Mouse (Mus musculus) heart, postnatal 14 days (tissue): ENCODE measurements around the gene Casp12. TPM values are rescaled to one million over a fixed set of nuclear protein-coding genes. Genes with fewer than 3 reads are reported as not detected.
"Not testable (repeated sequence)": the region's sequence is repeated elsewhere in the genome, so short reads cannot be mapped to it uniquely, and the experiment has no call there.

Experiments
- DNase-seq, 2 experiments: peaks; one replicate each; pipeline ENCODE4 v3.0.0; 2021 to 2022
- intact Hi-C: fragments of 180-260 bp; cut with DNase I; formaldehyde crosslinking; loops from one replicate; pipeline ENCODE4 v1.15.1; 2025
- long read RNA-seq, 2 experiments: library from polyadenylated mRNA; stranded (forward); transcript quantifications; one replicate each; pipeline ENCODE4 v2.0.0; 2021
- total RNA-seq, 2 experiments: library from RNA; stranded (reverse); gene quantifications; 2 replicates each; pipeline ENCODE4 v1.2.3; 2021

Casp12 gene
- total RNA-seq = 1 to 10 TPM; 5.6 to 7.0 TPM
- long read RNA-seq, experiment 1, partial matches to known transcripts = 0 of 5 reads
- long read RNA-seq, experiment 1, other reads (novel, unspliced or antisense) = 3 of 5 reads
- long read RNA-seq, experiment 2, transcript Casp12-201 (11 exons, 2,649 nt) = major isoform, 5 of 5 reads
- long read RNA-seq, experiment 2, partial matches to known transcripts = 0 of 5 reads
- long read RNA-seq, experiment 2, other reads (novel, unspliced or antisense) = 0 of 5 reads

- peak; percentile 24 to 37 for DNase-seq
- intact Hi-C loops = no loop called here
Observed at GRCm38 (mm10) chr9:5345291-5345898, at the start of gene Casp12. Casp12 (plus strand) TSS chr9:5345430.

DNA sequence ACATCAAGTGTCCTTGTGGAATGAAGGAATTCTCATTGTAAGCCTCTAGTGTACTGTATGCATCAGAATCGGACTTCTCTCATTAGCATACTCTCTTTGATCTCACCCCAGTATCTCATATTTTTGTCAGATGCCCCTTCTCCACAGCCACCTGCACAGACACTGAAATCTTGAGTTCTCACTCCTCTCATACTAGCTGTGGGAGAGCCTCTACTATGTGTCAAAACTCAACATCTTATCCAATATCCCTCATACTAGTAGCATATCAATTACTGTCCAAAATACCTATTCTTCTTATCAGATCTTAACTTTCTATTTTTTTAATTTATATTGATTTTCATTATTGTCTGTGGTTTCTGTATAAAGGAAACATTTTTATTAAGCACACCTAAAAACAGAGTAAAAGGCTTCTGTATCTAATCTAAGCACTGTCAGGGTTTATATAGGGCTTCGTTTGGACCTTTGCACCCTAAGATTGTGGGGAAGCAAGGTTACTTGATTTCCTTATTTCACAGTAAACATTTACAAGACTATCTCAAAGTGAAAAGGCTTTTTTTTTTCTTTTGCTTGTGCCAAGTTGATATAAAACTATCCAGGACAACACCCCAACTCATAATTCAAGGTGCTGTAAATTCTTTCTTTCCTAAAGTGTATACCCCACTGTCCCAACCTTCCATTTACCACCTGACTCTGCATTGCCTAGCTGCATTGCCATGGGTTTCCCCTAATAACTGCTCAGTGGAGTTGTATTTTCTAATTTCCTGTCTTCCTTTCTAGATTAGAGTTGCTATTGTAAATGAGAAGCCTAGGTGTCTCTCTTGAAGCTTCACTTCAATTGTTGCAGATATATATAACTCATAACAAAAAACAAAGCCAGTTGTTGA, 48.6 kb upstream of the Casp12 start:
- DNase-seq = no peak
- intact Hi-C loops = no loop called here

DNA sequence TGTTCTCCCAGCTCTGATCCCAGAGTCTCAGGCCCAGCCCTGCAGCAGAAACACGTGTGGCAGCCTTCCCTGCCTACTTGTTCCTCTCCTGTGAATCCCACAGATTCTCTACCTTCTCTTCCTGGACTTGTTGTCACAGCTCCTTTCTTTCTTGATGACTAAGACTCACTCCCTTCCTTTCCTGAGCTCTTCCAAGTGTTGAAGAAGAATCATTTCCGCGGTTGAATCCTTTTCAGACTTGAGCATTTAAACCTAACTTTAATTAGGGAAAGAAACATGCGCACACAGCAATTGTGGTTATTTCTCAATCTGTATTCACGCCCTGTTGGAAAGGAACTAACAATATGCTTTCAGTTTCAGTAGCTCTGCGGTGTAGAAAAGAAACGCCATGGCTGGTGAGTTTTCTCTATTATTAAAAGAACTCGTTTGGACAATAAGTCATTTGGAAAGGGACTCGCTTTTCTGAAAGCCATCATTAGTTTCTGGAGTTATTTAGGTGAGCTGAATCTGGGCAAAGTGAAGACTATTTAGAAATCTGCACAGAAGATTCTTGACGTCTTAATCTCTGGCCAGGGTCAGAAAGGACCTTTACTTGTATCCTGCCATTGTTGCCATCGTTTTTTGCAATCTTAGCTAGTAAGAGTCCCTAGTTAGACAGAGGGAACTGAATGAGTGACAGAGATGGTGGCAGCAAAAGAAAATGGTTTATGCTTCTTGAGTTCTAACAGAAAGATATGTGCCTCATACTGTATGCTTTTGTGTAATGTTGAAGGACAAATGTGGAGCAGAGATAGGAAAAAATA, 46.7 kb upstream of the Casp12 start, which contains the start of gene Casp1:
TSS of gene Casp1 (plus strand) at position 189 of the 803 bp plus-strand sequence.
- DNase-seq = no peak
- intact Hi-C loops = no loop called here

GRCm38 (mm10) chr9:5299132-5299381, 46.2 kb upstream of the Casp12 start:
- intact Hi-C loops = no loop called here

GRCm38 (mm10) chr9:5308561-5308960, 36.7 kb upstream of the Casp12 start, which contains the start of gene Casp4:
Casp4 (plus strand) TSS chr9:5308828.
- intact Hi-C loops = no loop called here
- peak; percentile 5 to 14 for DNase-seq

More at GRCm38 (mm10) chr9:5299132-5299381, 46.2 kb upstream of the Casp12 start:
- DNase-seq = no peak

GRCm38 (mm10) chr9:5310112-5310511, 35.1 kb upstream of the Casp12 start:
- intact Hi-C loops = no loop called here
- no peak for DNase-seq

- intact Hi-C loops = no loop called here
- no peak for DNase-seq
Observed at GRCm38 (mm10) chr9:5311435-5311834, 33.8 kb upstream of the Casp12 start.

DNA sequence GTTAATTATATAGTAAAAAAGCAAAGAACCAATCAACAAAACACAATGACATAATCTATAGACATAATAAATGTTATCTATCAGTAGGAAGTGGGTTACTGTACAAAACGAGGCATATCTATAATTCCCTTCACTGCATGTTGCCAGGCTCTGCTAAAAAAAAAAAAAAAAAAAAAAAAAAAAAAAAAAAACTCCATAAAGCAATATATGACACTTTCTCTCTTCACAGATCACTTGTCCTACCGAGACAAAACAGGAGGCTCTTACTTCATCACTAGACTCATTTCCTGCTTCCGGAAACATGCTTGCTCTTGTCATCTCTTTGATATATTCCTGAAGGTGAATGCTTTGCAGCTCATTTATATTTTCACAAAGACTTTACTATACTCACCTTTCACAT, 17.0 kb upstream of the Casp12 start:
- intact Hi-C loops = no loop called here
- DNase-seq = no peak

GRCm38 (mm10) chr9:5332441-5332840, 12.8 kb upstream of the Casp12 start:
- intact Hi-C loops = no loop called here
- no peak for DNase-seq

DNA sequence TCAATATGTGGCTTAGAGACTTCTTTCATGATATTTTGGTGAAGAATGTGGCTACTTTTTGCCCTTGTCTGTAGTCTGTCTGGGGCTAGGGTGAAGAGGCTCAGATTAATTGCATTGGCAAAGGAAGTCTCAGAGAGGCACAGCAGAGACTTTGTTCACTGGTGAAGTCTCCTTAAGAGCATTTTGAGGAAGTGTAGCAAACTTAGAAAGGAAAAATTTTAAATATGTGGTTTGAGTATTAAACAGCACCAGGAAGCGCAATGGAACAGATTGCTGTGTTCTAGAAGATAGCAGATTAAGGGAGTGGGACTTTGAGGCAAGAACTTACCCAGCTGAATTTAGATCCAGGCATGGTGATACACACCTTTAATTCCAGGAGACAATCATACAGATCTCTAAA, 11.8 kb upstream of the Casp12 start:
- DNase-seq = no peak
- intact Hi-C loops = no loop called here

DNA sequence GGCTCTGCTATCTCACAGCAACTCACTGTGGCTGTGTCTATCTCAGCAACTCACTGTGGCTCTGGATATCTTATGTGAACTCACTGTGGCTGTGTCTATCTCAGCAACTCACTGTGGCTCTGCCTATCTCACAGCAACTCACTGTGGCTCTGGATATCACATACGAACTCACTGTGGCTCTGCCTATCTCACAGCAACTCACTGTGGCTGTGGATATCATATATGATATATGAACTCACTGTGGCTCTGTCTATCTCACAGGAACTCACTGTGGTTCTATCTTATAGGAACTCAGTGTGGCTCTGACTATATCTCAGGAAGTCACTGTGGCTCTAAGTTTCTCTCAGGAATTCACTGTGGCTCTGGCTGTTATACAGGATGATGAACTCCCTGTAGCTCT, 2.1 kb upstream of the Casp12 start:
- intact Hi-C loops = no loop called here
- no peak for DNase-seq

- no peak for DNase-seq
- intact Hi-C loops = no loop called here
Observed at GRCm38 (mm10) chr9:5344090-5344489, 1.1 kb upstream of the Casp12 start.

DNA sequence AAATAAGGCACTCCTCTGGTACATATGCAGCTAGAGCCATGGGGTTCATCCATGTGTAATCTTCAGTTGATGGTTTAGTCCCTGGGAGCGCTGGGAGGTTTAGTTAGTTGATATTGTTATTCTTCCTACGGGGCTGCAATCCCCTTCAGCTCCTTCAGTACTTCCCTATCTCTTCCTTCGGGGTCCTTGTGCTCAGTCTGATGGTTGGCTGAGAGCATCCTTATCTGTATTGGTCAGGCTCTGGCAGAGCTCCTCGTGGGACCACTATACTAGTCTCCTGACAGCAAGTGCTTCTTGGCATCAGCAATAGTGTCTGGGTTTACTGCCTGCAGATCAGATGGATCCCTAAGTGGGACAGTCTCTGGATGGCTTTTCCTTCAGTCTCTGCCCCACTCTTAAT, 2.2 kb downstream of the Casp12 start:
- intact Hi-C loops = no loop called here
- no peak for DNase-seq

- intact Hi-C loops = no loop called here
- DNase-seq = no peak
Observed at GRCm38 (mm10) chr9:5353673-5354072, 8.4 kb downstream of the Casp12 start.

DNA sequence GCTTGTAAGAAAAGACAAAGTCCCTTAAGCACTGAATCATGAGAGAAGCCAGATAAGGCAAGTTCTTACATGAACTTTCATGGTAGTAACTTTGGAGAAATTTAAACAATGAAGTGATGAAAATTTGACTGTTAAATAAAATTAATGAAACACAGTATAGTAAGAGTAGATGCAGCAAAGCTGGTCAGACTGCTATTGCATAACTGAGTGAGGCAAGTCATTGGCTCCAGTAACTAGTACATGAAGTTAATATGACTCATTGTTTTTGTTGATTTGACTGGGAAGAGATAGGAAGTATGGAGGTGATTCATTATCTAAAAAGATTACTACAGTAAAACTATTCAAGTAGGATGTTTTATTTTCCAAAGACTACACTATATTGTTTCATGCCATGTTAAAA, 11.6 kb downstream of the Casp12 start:
- no peak for DNase-seq
- intact Hi-C loops = no loop called here

- intact Hi-C loops = no loop called here
- no peak for DNase-seq
Observed at GRCm38 (mm10) chr9:5393561-5393960, 48.3 kb downstream of the Casp12 start.

DNA sequence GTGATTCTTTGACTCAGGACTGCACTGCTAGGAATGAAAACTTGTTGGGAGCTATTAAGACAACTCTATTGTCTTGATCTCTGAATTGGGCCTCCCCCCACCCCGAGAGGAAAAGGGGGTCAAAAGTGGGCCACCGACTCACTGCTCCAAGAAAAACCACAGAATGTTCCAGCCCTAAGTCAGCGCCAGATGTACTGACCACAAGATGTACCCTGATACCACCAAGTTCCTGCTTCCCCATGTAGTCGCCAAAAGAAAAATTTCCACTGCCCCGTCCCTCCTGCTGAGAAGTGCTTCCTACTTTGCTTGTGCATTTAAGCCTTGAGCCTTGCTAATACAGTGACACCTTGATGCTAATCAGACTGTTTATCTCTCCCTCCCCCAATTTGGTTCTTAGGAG, 50.6 kb downstream of the Casp12 start:
- DNase-seq, intact Hi-C loops: not testable (repeated sequence)

DNA sequence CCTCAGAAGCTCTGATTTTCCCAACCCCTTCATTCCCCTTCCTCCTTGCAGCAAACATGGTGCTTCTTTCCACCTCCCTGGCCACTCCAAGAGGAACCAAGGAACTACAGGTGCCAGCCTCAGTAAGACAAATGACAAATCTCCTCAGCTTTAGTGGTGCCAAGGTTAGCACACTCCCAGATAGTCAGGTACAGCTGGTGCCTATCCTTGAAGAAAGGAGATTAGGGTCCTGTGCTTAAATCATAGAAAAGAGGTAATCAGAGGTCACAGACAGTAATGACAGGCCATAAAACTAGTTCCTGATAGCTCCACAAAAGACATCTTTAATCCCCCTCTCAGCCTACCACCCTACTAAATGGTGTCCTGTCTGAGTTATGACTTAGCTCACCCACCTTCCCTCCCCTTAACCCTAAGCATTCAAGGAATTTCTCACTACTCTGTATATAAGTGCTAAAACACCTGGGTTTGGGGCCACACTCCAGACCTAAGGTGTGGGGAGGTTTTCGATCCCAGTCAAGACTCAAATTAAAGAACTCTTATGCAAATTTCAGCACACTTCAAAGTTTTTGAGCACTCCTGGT, 65.8 kb downstream of the Casp12 start:
- intact Hi-C loops = no loop called here
- DNase-seq = no peak

- intact Hi-C loops = no loop called here
Observed at GRCm38 (mm10) chr9:5412446-5413111, 67.3 kb downstream of the Casp12 start.

DNA sequence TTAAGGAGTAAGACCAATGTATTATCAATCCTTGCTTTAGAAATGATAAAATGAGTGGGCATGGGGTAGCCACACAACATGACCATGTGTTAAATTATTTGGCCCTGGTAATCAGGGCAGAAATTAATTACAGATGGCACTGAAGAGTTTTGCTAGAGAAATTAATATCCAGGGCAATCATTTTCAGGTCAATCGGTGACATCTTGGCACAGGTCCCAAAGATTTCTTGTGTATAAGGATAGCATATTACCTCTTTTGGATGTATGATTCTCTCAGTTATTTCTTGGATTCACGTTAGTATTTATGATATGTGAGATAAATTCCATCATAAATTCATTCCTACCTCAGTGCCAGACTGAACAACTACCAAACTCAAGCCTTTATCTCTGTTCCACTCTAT, 72.6 kb downstream of the Casp12 start:
- DNase-seq = no peak
- intact Hi-C loops = no loop called here

More at GRCm38 (mm10) chr9:5412446-5413111, 67.3 kb downstream of the Casp12 start:
- DNase-seq = no peak
